Mouse (Mus musculus): ENCODE measurements around the gene Adarb1. TPM values are rescaled to one million over a fixed set of nuclear protein-coding genes. Genes with fewer than 3 reads are reported as not detected.
A peak's percentile ranks its signal among the peaks of the same experiment; 100 is the strongest.

The Adarb1 gene
- total RNA-seq (2012; rRNA removed) = 6.3 and 9.5 TPM in 2 replicates

DNA sequence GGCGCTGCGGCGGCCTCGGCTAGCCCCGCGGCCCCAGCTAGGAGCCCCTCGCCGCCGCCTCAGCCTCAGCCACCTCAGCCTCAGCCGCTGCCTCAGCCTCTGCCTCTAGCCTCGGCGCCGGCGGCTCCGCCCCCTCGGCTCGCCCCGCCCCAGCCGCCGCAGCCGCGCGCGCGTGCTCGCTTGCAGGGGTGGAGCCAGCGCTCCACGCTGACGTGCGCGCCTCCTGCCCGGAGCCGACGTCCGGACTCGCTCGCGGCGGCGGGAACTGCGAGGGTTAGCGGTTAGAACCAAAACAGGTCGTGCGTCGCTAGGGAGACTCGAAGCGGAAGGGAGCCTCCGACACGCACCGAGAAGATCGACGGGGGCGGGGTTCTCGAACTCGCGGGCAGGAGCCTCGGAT lies at the start of gene Adarb1:
TSS of gene Adarb1 (minus strand) at position 133 of the 400 bp plus-strand sequence.
- in situ Hi-C loops (cut with MboI; ENCODE audit: low sequenced_read_pairs in 2 of 2, unreplicated experiment in 2 of 2) = no loop called here
- H3K36me3 ChIP-seq (ENCODE audit: control insufficient read depth, insufficient read depth, low read length, poor library complexity, severe bottlenecking) = peaks cover 2% of the 10 kb centered on the region; the same call in 1 of the 2 replicates
- H3K27ac ChIP-seq (ENCODE audit: insufficient read depth, low read depth, low read length, poor library complexity, severe bottlenecking) = no peak within 1 kb of the TSS
- peak; percentile 82 for DNase-seq (ENCODE audit: low read depth, low spot score)
- H3K4me1 ChIP-seq (ENCODE audit: control insufficient read depth in 2 of 2, insufficient read depth in 2 of 2, low read length in 2 of 2, poor library complexity in 1 of 2) = no peaks in the 10 kb centered on the region
- H3K4me3 ChIP-seq (ENCODE audit: insufficient read depth in 1 of 2, low read depth in 1 of 2, low read length in 2 of 2, poor library complexity in 1 of 2, severe bottlenecking in 1 of 2) = peak within 1 kb of the TSS; percentile 75 to 88
- no peaks in the 10 kb centered on the region for H3K9me3 ChIP-seq (ENCODE audit: control insufficient read depth, insufficient read depth, low read depth, low read length)
- TF ChIP-seq HCFC1 (IDR thresholded peaks at IDR 0.05; ENCODE audit: borderline replicate concordance, insufficient read depth, low read length) = peak; percentile 49; the same call in 1 of the 2 replicates
- TF ChIP-seq MAFK (IDR thresholded peaks at IDR 0.05; ENCODE audit: insufficient read depth, low read depth, low read length) = no peak
- H3K9ac ChIP-seq (ENCODE audit: insufficient read depth, low read depth, low read length, poor library complexity, severe bottlenecking) = peak within 1 kb of the TSS; percentile 87

DNA sequence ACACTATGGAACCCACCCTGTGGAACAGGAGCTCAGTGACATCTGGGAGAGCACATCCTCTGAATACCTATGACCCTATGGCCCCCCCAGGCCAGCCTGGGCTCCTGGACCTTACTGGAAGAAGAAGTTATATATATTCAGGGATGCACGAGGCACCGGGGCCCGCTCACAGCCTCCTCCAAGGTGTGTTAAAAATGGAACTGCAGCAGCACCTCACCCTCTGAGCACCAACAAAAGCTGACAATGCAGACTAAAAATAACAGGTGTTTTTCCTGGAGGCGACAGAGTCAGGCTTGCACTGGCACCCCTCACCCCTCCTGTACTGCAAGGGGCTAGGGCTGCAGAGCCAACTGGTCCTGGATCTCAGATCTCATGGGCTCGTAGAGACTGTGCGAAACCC lies 49.3 kb upstream of the Adarb1 start:
- TF ChIP-seq HCFC1 (IDR thresholded peaks at IDR 0.05; ENCODE audit: borderline replicate concordance, insufficient read depth, low read length) (no peak), MAFK (IDR thresholded peaks at IDR 0.05; ENCODE audit: insufficient read depth, low read depth, low read length) (no peak), ZC3H11A (IDR thresholded peaks at IDR 0.05; ENCODE audit: borderline replicate concordance, low read depth, low read length) (no peak), CHD2 (IDR thresholded peaks at IDR 0.05; ENCODE audit: low read depth, low read length) (no peak), ZNF384 (IDR thresholded peaks at IDR 0.05; ENCODE audit: low read depth, low read length) (no peak)
- Histone ChIP-seq H3K27ac (ENCODE audit: insufficient read depth, low read depth, low read length, poor library complexity, severe bottlenecking) (no peak overlapping the region), H3K9ac (ENCODE audit: insufficient read depth, low read depth, low read length, poor library complexity, severe bottlenecking) (no peak overlapping the region), H3K36me3 (ENCODE audit: control insufficient read depth, insufficient read depth, low read length, poor library complexity, severe bottlenecking) (no peaks in the 10 kb centered on the region), H3K4me3 (ENCODE audit: insufficient read depth in 1 of 2, low read depth in 1 of 2, low read length in 2 of 2, poor library complexity in 1 of 2, severe bottlenecking in 1 of 2) (no peak overlapping the region), H3K4me1 (ENCODE audit: control insufficient read depth in 2 of 2, insufficient read depth in 2 of 2, low read length in 2 of 2, poor library complexity in 1 of 2) (no peaks in the 10 kb centered on the region), H3K9me3 (ENCODE audit: control insufficient read depth, insufficient read depth, low read depth, low read length) (no peaks in the 10 kb centered on the region)
- in situ Hi-C loops (cut with MboI; ENCODE audit: low sequenced_read_pairs in 2 of 2, unreplicated experiment in 2 of 2) = no loop called here
- DNase-seq (ENCODE audit: low read depth, low spot score) = no peak

DNA sequence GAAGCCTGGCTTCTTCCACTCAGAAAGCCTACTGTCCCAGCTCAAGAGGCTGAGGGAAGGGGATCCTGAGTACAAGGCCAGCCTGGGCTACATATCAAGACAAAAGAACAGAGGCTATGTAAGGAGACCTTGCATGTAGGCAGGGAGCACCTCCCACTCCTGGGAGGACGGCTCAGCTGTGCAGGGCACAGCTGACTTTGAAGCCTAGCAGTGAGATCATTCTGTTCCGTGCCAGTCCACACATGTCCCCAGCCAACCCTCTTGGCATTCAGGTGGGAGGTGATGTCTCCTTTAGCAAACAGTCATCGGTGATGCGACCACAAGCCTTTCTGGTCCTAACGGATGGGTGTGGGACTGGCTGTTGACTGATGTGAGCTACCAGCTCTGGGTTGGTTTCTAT lies 47.8 kb upstream of the Adarb1 start:
- no peak overlapping the region for H3K27ac ChIP-seq (ENCODE audit: insufficient read depth, low read depth, low read length, poor library complexity, severe bottlenecking)
- TF ChIP-seq ZNF384 (IDR thresholded peaks at IDR 0.05; ENCODE audit: low read depth, low read length) (no peak), MAFK (IDR thresholded peaks at IDR 0.05; ENCODE audit: insufficient read depth, low read depth, low read length) (no peak), HCFC1 (IDR thresholded peaks at IDR 0.05; ENCODE audit: borderline replicate concordance, insufficient read depth, low read length) (no peak), CHD2 (IDR thresholded peaks at IDR 0.05; ENCODE audit: low read depth, low read length) (no peak), ZC3H11A (IDR thresholded peaks at IDR 0.05; ENCODE audit: borderline replicate concordance, low read depth, low read length) (no peak)
- in situ Hi-C loops (cut with MboI; ENCODE audit: low sequenced_read_pairs in 2 of 2, unreplicated experiment in 2 of 2) = no loop called here

GRCm38 (mm10) chr10:77464181-77464936 lies 46.3 kb upstream of the Adarb1 start:
- H3K4me3 ChIP-seq (ENCODE audit: insufficient read depth in 1 of 2, low read depth in 1 of 2, low read length in 2 of 2, poor library complexity in 1 of 2, severe bottlenecking in 1 of 2) = no peak overlapping the region
- no peak for TF ChIP-seq ZC3H11A (IDR thresholded peaks at IDR 0.05; ENCODE audit: borderline replicate concordance, low read depth, low read length)
- no peak for TF ChIP-seq CHD2 (IDR thresholded peaks at IDR 0.05; ENCODE audit: low read depth, low read length)
- no peak for TF ChIP-seq ZNF384 (IDR thresholded peaks at IDR 0.05; ENCODE audit: low read depth, low read length)
- TF ChIP-seq HCFC1 (IDR thresholded peaks at IDR 0.05; ENCODE audit: borderline replicate concordance, insufficient read depth, low read length) = no peak
- no peak for TF ChIP-seq MAFK (IDR thresholded peaks at IDR 0.05; ENCODE audit: insufficient read depth, low read depth, low read length)
- H3K9ac ChIP-seq (ENCODE audit: insufficient read depth, low read depth, low read length, poor library complexity, severe bottlenecking) = no peak overlapping the region
- no peaks in the 10 kb centered on the region for H3K9me3 ChIP-seq (ENCODE audit: control insufficient read depth, insufficient read depth, low read depth, low read length)
- H3K4me1 ChIP-seq (ENCODE audit: control insufficient read depth in 2 of 2, insufficient read depth in 2 of 2, low read length in 2 of 2, poor library complexity in 1 of 2) = no peaks in the 10 kb centered on the region
- peak; percentile 38 for DNase-seq (ENCODE audit: low read depth, low spot score)
- no peak overlapping the region for H3K27ac ChIP-seq (ENCODE audit: insufficient read depth, low read depth, low read length, poor library complexity, severe bottlenecking)
- in situ Hi-C loops (cut with MboI; ENCODE audit: low sequenced_read_pairs in 2 of 2, unreplicated experiment in 2 of 2) = no loop called here
- H3K36me3 ChIP-seq (ENCODE audit: control insufficient read depth, insufficient read depth, low read length, poor library complexity, severe bottlenecking) = no peaks in the 10 kb centered on the region

More for the DNA sequence above, 47.8 kb upstream of the Adarb1 start:
- DNase-seq (ENCODE audit: low read depth, low spot score) = no peak
- Histone ChIP-seq H3K4me3 (ENCODE audit: insufficient read depth in 1 of 2, low read depth in 1 of 2, low read length in 2 of 2, poor library complexity in 1 of 2, severe bottlenecking in 1 of 2) (no peak overlapping the region), H3K9me3 (ENCODE audit: control insufficient read depth, insufficient read depth, low read depth, low read length) (no peaks in the 10 kb centered on the region), H3K4me1 (ENCODE audit: control insufficient read depth in 2 of 2, insufficient read depth in 2 of 2, low read length in 2 of 2, poor library complexity in 1 of 2) (no peaks in the 10 kb centered on the region), H3K36me3 (ENCODE audit: control insufficient read depth, insufficient read depth, low read length, poor library complexity, severe bottlenecking) (no peaks in the 10 kb centered on the region), H3K9ac (ENCODE audit: insufficient read depth, low read depth, low read length, poor library complexity, severe bottlenecking) (no peak overlapping the region)

Data from ES-E14 (cell line).